Mouse (Mus musculus): ENCODE results near the gene Srm.

DNA sequence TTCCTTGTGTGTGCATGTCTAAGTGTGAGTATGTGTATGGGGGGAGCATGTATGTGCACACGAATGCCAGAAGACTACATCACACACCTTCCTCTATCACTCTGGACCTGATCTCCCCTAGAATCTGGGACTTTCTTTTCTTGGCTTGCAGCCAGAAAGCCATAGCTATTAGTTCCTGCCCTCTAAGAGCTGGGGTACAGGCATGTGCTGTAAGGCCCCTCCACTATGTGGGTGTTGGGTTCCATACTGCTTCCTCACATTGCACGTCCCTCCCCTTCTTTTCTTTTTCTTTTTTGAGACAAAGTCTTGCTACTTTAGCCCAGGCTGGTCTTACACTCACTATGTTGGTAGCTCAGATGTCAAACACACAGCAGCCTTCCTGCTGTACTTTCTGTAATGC lies 44.0 kb downstream of the Srm start:
- no peak for TF ChIP-seq POLR2A (IDR thresholded peaks at IDR 0.05; ENCODE audit: low read depth, low read length)
- TF ChIP-seq CHD1 (IDR thresholded peaks at IDR 0.05; ENCODE audit: low read depth, low read length), result no peak
- TF ChIP-seq CTCF (conservative IDR thresholded peaks at IDR 0.05 in 1 of 2, IDR thresholded peaks at IDR 0.05 in 1 of 2; ENCODE audit: low read depth in 2 of 2, low read length in 2 of 2), result no peak
- no peak for TF ChIP-seq TBP (conservative IDR thresholded peaks at IDR 0.05; ENCODE audit: low read depth, low read length)
- TF ChIP-seq E2F4 (IDR thresholded peaks at IDR 0.05; ENCODE audit: insufficient replicate concordance, low read depth, low read length), result no peak
- no peak for TF ChIP-seq RAD21 (IDR thresholded peaks at IDR 0.05; ENCODE audit: low read depth, low read length)
- TF ChIP-seq MXI1 (IDR thresholded peaks at IDR 0.05; ENCODE audit: low read depth, low read length), result no peak
- TF ChIP-seq CHD2 (IDR thresholded peaks at IDR 0.05; ENCODE audit: low read length), result no peak
- TF ChIP-seq ETS1 (conservative IDR thresholded peaks at IDR 0.05; ENCODE audit: low read depth, low read length), result no peak
- no peak for TF ChIP-seq EP300 (IDR thresholded peaks at IDR 0.05; ENCODE audit: low read length)
- TF ChIP-seq BHLHE40 (IDR thresholded peaks at IDR 0.05; ENCODE audit: low read depth, low read length), result no peak

Measured in CH12.LX (cell line).